Mouse (Mus musculus) heart, postnatal 0 days (tissue): Measurements from ENCODE around the gene Sfta2. TPM values are rescaled to one million over a fixed set of nuclear protein-coding genes. Genes with fewer than 3 reads are reported as not detected.

Experiments
- ATAC-seq: fragments of 200-750 bp; cut with Nextera tagmentation; 2 replicates; pipeline ENCODE4 v1.8.0; 2017; ENCODE audit warnings: low read depth, moderate number of reproducible peaks, moderate library complexity; ENCODE audit not compliant: insufficient read depth
- DNase-seq: peaks from one replicate; pipeline ENCODE4 v3.0.0-alpha.2; 2016; ENCODE audit warnings: low spot score
- H3K27ac ChIP-seq: fragments of 300-500 bp; sonication (generic); 2 replicates; pipeline ENCODE4 v1.5.1; 2014; ENCODE audit warnings: low read depth, mild to moderate bottlenecking
- H3K27me3 ChIP-seq: fragments of 300-500 bp; sonication (generic); 2 replicates; pipeline ENCODE4 v1.6.1; 2014; ENCODE audit warnings: low read length, mixed read lengths; ENCODE audit not compliant: control insufficient read depth, insufficient read depth
- H3K36me3 ChIP-seq: fragments of 300-500 bp; sonication (generic); replicated peaks from 2 replicates; pipeline ENCODE4 v1.6.1; 2014; ENCODE audit warnings: low read length, mixed read lengths; ENCODE audit not compliant: control insufficient read depth, insufficient read depth
- H3K4me1 ChIP-seq: fragments of 300-500 bp; sonication (generic); 2 replicates; pipeline ENCODE4 v1.6.1; 2014; ENCODE audit warnings: antibody characterized with exemption; ENCODE audit not compliant: control insufficient read depth, insufficient read depth
- H3K4me2 ChIP-seq: fragments of 300-500 bp; sonication (generic); 2 replicates; pipeline ENCODE4 v1.6.1; 2014; ENCODE audit warnings: low read depth, mild to moderate bottlenecking, low read length, moderate library complexity
- H3K4me3 ChIP-seq: fragments of 300-500 bp; sonication (generic); 2 replicates; pipeline ENCODE4 v1.5.1; 2014; ENCODE audit warnings: low read depth, low read length
- H3K9ac ChIP-seq: fragments of 300-500 bp; sonication (generic); replicated peaks from 2 replicates; pipeline ENCODE4 v1.6.1; 2014; ENCODE audit warnings: low read depth, low read length, mixed read lengths
- H3K9me3 ChIP-seq: fragments of 300-500 bp; sonication (generic); replicated peaks from 2 replicates; pipeline ENCODE4 v1.6.1; 2016; ENCODE audit warnings: low read length; ENCODE audit not compliant: control insufficient read depth
- CTCF ChIP-seq: IDR thresholded peaks from 2 replicates; pipeline ENCODE4 v1.5.1; 2016; ENCODE audit warnings: antibody characterized with exemption, control low read depth, low read depth
- EP300 ChIP-seq: IDR thresholded peaks from 2 replicates; pipeline ENCODE4 v1.6.1; 2016; ENCODE audit warnings: antibody characterized with exemption, low read depth
- WGBS: fragments of 180-500 bp; shearing (Covaris S2); extraction: QIAGEN DNeasy Blood & Tissue Kit; methylation state at CpG from one replicate; pipeline ENCODE4 v1.1.7; 2014; 5-methylcytosine and 5-hydroxymethylcytosine counted together
- polyA plus RNA-seq: library from polyadenylated mRNA; unstranded; fragments of >200 nt; fragmentation: Nextera tagmentation; extraction: Ambion mirVana; gene quantifications from 2 replicates; pipeline ENCODE4 v1.2.1, GENCODE M21; 2015
- total RNA-seq: library from RNA; depleted of rRNA; stranded (reverse); fragments of >200 nt; gene quantifications from 2 replicates; pipeline ENCODE4 v1.2.3, GENCODE M21; 2014; ENCODE audit warnings: low replicate concordance; rRNA removed

Gene Sfta2
- total RNA-seq = not detected in 2 replicates
- polyA plus RNA-seq = not detected in 2 replicates

GRCm38 (mm10) chr17:35601249-35601648 lies at the start of gene Sfta2:
Gene Sfta2, plus strand, starts transcription at chr17:35601549.
- Histone ChIP-seq H3K4me1 (no peaks in the 10 kb centered on the region), H3K4me2 (no peak within 1 kb of the TSS), H3K9ac (no peak within 1 kb of the TSS), H3K4me3 (no peak within 1 kb of the TSS), H3K27ac (no peak within 1 kb of the TSS), H3K27me3 (no peaks in the 10 kb centered on the region), H3K36me3 (no peaks in the 10 kb centered on the region), H3K9me3 (no peaks in the 10 kb centered on the region)
- DNase-seq = no peak
- 36% methylated on average over 2 of the region's 2 CpGs for WGBS
- no peak for ATAC-seq
- TF ChIP-seq EP300 (no peak), CTCF (no peak)

GRCm38 (mm10) chr17:35551881-35552414 lies 49.4 kb upstream of the Sfta2 start, which contains the start of gene Cdsn:
Gene Cdsn, plus strand, starts transcription at chr17:35552128.
- Histone ChIP-seq H3K27ac (peak within 1 kb of the TSS; percentile 96; the same call in 1 of the 2 replicates), H3K36me3 (no peaks in the 10 kb centered on the region), H3K4me3 (no peak within 1 kb of the TSS), H3K4me2 (no peak within 1 kb of the TSS), H3K9ac (no peak within 1 kb of the TSS), H3K9me3 (no peaks in the 10 kb centered on the region), H3K4me1 (peaks cover 31% of the 10 kb centered on the region), H3K27me3 (no peaks in the 10 kb centered on the region)
- ATAC-seq = no peak
- TF ChIP-seq CTCF (no peak), EP300 (no peak)
- WGBS = 76% methylated on average over 10 of the region's 10 CpGs
- DNase-seq = no peak

DNA sequence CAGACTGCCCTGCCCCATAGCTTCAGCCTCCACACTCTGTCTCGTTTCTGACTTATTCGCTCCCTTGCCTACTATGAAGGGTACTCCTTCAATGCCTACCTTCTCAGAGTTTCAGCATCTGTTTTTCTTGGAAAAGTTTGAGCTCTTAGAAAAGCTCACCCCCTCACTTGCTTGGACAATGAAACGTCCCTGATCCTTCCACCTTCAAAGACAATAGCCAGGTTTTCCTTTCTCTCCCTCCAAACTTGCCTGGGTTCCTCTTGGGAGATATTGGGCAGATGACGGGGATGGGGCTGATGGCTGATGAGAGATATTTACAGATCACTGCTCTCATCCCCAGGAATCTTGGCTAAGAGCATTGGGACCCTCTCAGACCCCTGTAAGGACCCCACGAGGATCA lies 47.0 kb upstream of the Sfta2 start:
- H3K4me2 ChIP-seq = no peak overlapping the region

DNA sequence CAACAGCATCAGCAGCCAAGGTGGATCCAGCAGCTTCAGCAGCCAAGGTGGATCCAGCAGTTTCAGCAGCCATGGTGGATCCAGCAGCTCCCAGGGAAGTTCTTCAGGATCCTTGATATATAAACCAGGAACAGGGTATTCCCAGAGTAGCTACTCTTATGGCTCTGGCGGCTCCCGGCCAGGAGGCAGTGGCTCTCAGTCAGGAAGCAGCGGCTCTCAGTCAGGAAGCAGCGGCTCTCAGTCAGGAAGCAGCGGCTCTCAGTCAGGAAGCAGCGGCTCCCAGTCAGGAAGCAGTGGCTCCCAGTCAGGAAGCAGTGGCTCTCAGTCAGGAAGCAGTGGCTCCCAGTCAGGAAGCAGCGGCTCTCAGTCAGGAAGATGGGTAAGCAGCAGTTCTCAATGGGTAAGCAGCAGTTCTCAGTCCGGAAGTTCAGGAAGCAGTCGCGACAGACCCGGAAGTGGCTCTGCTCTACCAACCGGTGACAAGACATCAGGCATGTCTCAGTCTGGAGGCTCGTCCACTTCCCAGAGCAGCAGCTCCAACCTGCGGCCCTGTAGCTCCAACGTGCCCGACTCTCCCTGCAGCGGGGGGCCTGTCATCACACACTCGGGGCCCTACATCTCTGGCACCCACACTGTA lies 46.5 kb upstream of the Sfta2 start:
- Histone ChIP-seq H3K27ac (no peak overlapping the region), H3K4me1 (peaks cover 19% of the 10 kb centered on the region), H3K4me2 (no peak overlapping the region), H3K4me3 (no peak overlapping the region), H3K9ac (no peak overlapping the region), H3K9me3 (no peaks in the 10 kb centered on the region), H3K27me3 (no peaks in the 10 kb centered on the region), H3K36me3 (no peaks in the 10 kb centered on the region)
- TF ChIP-seq CTCF (no peak), EP300 (no peak)
- DNase-seq = no peak
- WGBS = 94% methylated on average over 18 of the region's 18 CpGs
- no peak for ATAC-seq

More for the DNA sequence above, 47.0 kb upstream of the Sfta2 start:
- DNase-seq (no peak), ATAC-seq (no peak)
- no peaks in the 10 kb centered on the region for H3K36me3 ChIP-seq
- H3K27me3 ChIP-seq = no peaks in the 10 kb centered on the region
- 82% methylated on average over 5 of the region's 5 CpGs for WGBS
- H3K9ac ChIP-seq = no peak overlapping the region
- H3K9me3 ChIP-seq = no peaks in the 10 kb centered on the region
- no peak overlapping the region for H3K27ac ChIP-seq
- TF ChIP-seq EP300 (no peak), CTCF (no peak)
- peaks cover 22% of the 10 kb centered on the region for H3K4me1 ChIP-seq
- H3K4me3 ChIP-seq = no peak overlapping the region

DNA sequence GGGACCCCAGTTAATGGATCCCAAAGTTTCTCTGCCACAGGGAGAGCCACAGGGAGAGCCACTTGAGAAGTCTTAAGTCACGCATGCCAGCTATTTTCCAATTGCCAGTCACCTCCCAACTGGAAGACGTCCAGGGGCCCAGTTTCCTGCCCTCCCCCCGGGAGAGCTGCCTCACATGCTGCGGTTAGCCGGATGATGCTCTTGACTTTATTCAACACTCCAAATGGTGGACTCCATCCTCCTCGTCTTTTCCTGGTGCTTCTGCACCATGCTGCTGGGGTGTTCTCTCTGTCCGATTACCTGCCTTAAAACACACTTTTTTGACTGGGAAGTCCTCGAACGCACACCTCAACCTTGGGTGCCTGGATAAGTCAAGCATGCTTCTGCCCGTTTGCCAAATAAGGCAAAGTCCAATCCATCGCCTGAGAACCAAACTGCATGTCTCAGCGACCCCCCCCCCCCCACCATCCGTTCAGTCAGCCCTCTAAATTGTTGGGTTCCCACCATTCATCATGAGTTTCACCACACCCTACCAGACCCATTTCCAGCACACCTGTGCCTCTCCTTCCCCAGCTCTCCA lies 45.1 kb upstream of the Sfta2 start:
- no peaks in the 10 kb centered on the region for H3K9me3 ChIP-seq
- H3K27me3 ChIP-seq = no peaks in the 10 kb centered on the region
- H3K4me2 ChIP-seq = no peak overlapping the region
- no peak overlapping the region for H3K27ac ChIP-seq
- H3K36me3 ChIP-seq = no peaks in the 10 kb centered on the region
- no peak overlapping the region for H3K9ac ChIP-seq
- no peak overlapping the region for H3K4me3 ChIP-seq
- H3K4me1 ChIP-seq = peaks cover 7% of the 10 kb centered on the region; the same call in 1 of the 2 replicates
- DNase-seq = no peak
- no peak for ATAC-seq
- no peak for TF ChIP-seq EP300
- TF ChIP-seq CTCF = no peak
- WGBS = 80% methylated on average over 13 of the region's 13 CpGs
